Mouse (Mus musculus): ENCODE results near the gene Lipt2. TPM values are rescaled to one million over a fixed set of nuclear protein-coding genes. Genes with fewer than 3 reads are reported as not detected.

Gene Lipt2
- total RNA-seq, 2 experiments from 2014 or later = not detected

Other genes starting within 250 kb of the Lipt2 start
- gene Rnf169, start 178.8 kb upstream of the Lipt2 start, total RNA-seq (2015; ENCODE audit: low replicate concordance) = 1.7 and 3.6 TPM in 2 replicates
- 10.3 and 10.5 TPM in 2 replicates for gene Rnf169, start 178.8 kb upstream of the Lipt2 start, total RNA-seq (2017; ENCODE audit: low replicate concordance)
- not detected in 2 replicates for gene Chrdl2, start 153.1 kb upstream of the Lipt2 start, total RNA-seq (2015; ENCODE audit: low replicate concordance)
- gene Chrdl2, start 153.1 kb upstream of the Lipt2 start, total RNA-seq (2017; ENCODE audit: low replicate concordance) = not detected in 2 replicates
- gene Pold3, start 37.7 kb upstream of the Lipt2 start, total RNA-seq (2015; ENCODE audit: low replicate concordance) = 54.9 and 62.0 TPM in 2 replicates
- 129 and 249 TPM in 2 replicates for gene Pold3, start 37.7 kb upstream of the Lipt2 start, total RNA-seq (2017; ENCODE audit: low replicate concordance)
- not detected in 2 replicates for gene Kcne3, start 17.2 kb downstream of the Lipt2 start, total RNA-seq (2015; ENCODE audit: low replicate concordance)
- not detected in 2 replicates for gene Kcne3, start 17.2 kb downstream of the Lipt2 start, total RNA-seq (2017; ENCODE audit: low replicate concordance)
- 14.1 and 19.3 TPM in 2 replicates for gene Pgm2l1, start 68.1 kb downstream of the Lipt2 start, total RNA-seq (2015; ENCODE audit: low replicate concordance)
- gene Pgm2l1, start 68.1 kb downstream of the Lipt2 start, total RNA-seq (2017; ENCODE audit: low replicate concordance) = 16.0 and 18.9 TPM in 2 replicates
- gene P4ha3, start 126.2 kb downstream of the Lipt2 start, total RNA-seq (2015; ENCODE audit: low replicate concordance) = not detected in 2 replicates
- gene P4ha3, start 126.2 kb downstream of the Lipt2 start, total RNA-seq (2017; ENCODE audit: low replicate concordance) = not detected in 2 replicates
- 75.7 and 87.2 TPM in 2 replicates for gene C2cd3, start 213.0 kb downstream of the Lipt2 start, total RNA-seq (2015; ENCODE audit: low replicate concordance)
- gene C2cd3, start 213.0 kb downstream of the Lipt2 start, total RNA-seq (2017; ENCODE audit: low replicate concordance) = 56.7 and 58.2 TPM in 2 replicates
- 11.3 and 12.6 TPM in 2 replicates for gene Ppme1, start 213.0 kb downstream of the Lipt2 start, total RNA-seq (2015; ENCODE audit: low replicate concordance)
- 14.7 and 31.6 TPM in 2 replicates for gene Ppme1, start 213.0 kb downstream of the Lipt2 start, total RNA-seq (2017; ENCODE audit: low replicate concordance)

Measured in erythroid progenitor cell, adult 5-6 weeks (primary cell).